Mouse (Mus musculus): ENCODE results near the gene Dpp4. TPM values are rescaled to one million over a fixed set of nuclear protein-coding genes. Genes with fewer than 3 reads are reported as not detected.

The Dpp4 gene
- 1 to 10 TPM; 7.2 to 8.2 TPM for total RNA-seq (2021)
- long read RNA-seq, experiment 1, full-length matches to known transcripts: 15 of 24 reads
- long read RNA-seq, experiment 1, partial matches to known transcripts: 2 of 24 reads
- long read RNA-seq, experiment 1, other reads (novel, unspliced or antisense): 7 of 24 reads
- long read RNA-seq, experiment 2, full-length matches to known transcripts: 9 of 11 reads
- long read RNA-seq, experiment 2, partial matches to known transcripts: 2 of 11 reads
- long read RNA-seq, experiment 2, other reads (novel, unspliced or antisense): 0 of 11 reads

DNA sequence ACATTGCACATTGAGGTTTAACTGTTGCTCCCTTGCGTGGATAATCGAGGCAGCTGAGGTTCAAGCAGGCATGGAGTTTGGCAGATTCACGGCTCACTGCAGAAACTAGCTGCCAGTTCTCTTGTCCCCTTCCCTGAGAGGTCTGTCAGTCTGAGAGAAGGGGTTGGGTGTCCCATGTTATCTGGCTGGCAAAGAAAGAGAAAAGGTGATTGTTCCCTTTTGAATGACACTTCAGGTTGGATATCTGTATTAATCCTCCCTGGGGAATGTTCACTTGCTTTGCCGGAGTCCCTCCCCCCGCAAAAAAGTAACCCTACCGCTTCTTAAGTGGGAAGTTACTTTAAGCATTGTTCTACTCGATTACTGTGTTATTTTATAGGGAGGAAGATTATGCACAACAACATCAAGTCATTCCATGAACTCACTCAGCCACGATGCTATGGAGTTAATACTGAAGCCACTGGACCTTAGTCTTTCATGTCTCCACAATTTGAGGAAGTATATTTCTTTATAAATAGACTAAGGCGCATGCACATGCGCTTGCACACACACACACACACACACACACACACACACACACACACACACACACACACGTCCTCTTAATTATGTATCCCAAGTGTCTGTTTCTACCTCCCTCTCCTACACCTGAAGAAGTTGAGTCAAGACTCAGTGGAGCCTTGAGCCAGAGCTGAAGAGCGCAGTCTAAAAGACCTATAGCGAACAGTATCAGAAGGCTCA lies at the start of gene Dpp4:
Dpp4 (minus strand) TSS at position 151 of the 741 bp plus-strand sequence.
- intact Hi-C loops (cut with DNase I): no loop called here
- DNase-seq: no peak

DNA sequence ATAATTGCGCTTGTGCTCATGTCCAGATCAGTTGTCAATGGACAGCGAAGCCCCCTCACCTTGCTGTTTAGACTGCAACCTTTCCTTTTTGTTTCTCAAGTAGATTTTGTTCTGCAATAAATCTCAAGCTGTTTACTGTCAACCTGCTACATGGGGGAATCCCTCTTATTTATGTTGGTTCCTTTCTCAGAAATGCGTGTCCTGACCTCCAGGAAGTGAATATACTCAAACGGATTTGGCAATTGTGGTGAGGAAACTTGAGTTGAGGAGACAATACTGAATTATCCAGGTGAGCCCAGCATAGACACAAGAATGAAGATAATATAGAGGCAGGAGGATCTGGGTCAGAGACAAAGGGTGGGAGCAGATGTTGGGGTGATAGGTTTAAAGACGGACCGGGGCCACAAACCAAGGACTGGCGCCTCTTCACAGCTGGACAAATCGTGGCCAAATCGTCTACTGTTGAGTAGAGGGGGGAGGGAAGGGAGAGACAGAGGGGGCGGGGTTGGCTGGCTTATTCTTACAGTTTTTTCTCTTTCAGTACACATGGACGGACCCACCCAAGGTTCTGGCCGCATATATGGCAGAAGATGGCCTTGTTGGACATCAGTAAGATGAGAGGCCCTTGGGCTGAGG lies 48.9 kb upstream of the Dpp4 start:
- intact Hi-C loops (cut with DNase I): no loop called here
- DNase-seq: no peak

DNA sequence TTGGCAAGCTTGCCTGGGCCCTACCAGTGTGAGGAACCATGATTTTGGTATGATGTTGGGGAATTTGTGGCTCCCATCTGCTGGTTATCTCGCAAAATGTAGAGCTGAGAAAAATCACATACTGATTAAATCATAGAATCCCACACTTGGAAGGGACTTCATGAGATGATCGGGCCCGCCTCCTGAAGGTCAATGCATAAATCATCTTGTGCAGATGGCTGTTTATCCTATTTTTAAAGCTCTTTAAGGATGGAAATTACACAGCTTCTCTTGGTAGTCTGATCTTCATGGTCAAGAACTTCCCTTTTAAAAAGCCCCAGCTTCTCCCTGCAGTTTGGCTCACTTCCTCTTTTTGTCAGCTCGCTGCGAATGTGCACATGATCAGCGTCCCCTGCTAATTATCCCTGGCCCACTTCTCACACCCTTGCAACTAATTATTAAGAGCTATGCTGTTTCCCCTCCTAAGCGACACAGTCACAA lies 48.2 kb upstream of the Dpp4 start:
- intact Hi-C loops (cut with DNase I): no loop called here
- no peak for DNase-seq

DNA sequence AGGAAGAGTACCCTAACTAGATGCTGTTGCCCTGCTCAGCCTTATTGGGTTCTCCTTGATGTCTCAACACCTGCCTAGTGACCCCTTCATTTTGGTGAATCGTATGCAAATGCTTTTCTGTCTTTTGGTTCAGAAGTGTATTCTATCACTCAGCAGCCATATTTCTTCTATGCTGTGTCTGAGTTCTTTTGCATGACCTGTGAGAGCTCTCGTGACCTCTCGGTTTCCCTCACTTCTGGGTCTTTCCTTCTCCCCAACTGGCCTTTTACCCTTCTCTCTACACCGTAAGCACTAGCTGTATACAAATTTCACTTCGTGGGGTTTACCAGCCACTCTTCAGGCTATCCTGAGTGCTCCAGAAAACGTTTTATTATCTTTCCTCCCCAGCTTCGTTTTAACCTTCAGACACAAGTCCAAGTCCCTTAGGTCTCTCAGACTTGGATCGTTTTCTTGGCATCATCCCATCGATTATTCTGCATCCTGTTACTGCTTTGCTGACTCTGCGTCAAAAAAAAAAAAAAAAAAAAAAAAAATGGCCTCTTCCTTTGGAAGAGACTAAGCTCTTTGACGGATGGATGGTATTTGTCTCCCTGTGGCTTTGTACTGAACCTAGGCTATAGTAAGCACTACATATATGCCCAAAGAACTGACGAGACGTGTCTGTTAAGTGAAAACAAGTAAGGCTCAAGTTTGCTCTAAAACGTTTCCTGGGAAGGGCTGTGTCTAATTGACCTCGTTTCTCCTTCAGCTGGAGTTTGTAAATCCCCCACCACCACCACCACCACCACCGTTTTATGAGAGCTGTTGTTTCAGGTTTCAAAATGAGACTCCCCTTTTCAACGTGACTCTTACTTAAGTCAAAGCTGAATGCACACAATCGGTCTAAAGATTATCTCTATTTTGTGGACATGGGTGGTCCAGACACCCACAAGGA lies 47.5 kb upstream of the Dpp4 start:
- DNase-seq: peak in 1 of 2 experiments; percentile 13
- intact Hi-C loops (cut with DNase I): loop anchor here (2.0 to 10.0 kb wide), 4 partner anchors 113 to 815 kb away; no protein-coding TSS in a partner anchor

DNA sequence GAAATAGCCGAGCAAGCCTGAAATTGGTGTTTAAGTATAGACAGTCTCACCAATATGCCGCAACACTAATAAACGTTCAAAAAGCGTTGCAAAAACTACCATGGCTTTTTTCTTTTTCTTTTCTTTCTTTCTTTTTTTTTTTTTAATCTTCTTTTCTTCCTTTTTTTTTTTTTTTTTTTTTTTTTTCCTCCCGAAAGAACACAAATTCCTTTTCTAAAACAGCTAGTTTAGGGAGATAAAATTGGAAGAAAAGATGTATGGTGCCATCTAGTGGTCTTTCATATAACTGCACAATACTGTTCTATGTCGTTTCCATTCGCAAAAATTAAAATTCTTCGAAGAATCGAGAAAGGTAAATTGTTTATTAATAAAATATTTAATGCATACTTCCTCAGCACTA lies 46.0 kb upstream of the Dpp4 start:
- intact Hi-C loops (cut with DNase I): loop anchor here (2.0 to 10.0 kb wide), 4 partner anchors 111 to 813 kb away; no protein-coding TSS in a partner anchor

DNA sequence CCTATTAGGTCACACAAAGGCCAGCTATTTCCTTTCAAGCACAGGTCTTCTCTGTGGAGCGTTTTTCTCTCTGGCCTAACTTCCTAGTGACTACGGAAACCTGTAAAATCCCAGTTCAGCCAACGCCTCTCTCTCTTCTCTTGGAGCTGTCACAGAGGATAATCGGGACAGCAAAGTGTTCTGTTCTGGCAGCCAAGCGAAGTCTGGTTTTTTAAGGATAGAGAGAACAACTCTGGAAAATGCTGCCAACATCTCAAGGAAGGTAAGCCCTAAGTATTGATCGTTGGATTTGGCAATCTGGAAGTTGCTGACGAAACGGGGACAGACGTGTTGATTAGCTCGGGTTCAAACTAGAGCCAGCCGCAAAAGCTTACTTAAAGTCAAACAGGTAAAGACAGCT lies 43.0 kb upstream of the Dpp4 start:
- DNase-seq: no peak
- intact Hi-C loops (cut with DNase I): loop anchor here (5.0 to 10.0 kb wide), 3 partner anchors 180 to 810 kb away; no protein-coding TSS in a partner anchor

More for the DNA sequence above, 46.0 kb upstream of the Dpp4 start:
- no peak for DNase-seq

DNA sequence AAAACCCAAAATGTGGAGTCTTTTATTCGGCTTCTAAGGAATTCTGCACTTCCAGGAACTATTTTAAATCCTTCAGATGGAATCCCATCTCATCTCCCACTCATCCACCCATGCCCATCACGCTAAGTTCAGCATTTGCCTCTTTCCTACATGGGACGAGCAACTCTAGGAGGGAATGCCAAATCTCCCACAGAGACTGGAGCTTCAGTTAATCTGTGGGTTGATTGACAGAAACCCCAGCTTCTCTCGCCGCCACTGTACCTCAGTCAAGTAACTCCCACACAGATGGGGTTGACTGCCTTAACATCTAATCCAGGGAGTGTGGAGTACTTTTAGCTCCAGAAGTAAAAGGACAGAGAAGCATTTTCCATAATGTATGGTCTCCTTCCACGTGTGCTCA lies 42.0 kb upstream of the Dpp4 start:
- DNase-seq: no peak
- intact Hi-C loops (cut with DNase I): loop anchor here (10.0 kb wide), 2 partner anchors 181 to 809 kb away; no protein-coding TSS in a partner anchor

DNA sequence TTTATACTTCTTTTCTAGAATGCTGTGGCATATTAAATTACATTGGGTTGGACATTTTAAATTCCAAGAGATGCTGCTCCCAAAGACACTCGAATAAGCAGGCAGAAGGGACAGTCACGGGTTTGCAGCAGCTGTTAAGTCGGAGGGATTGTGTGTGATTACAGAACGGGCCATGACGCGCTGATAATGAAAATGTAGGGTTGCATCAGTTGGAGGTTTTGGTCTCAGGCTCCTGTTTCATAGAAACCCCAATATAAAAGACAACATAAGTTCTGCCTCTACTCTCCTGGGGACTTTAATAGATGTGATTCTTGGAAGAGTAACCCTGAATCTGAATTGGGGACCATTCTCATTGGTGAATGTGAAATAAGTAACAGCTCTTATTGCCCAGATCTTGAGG lies 38.3 kb upstream of the Dpp4 start:
- intact Hi-C loops (cut with DNase I): loop anchor here (10.0 kb wide), 2 partner anchors 184 to 806 kb away; no protein-coding TSS in a partner anchor
- no peak for DNase-seq

DNA sequence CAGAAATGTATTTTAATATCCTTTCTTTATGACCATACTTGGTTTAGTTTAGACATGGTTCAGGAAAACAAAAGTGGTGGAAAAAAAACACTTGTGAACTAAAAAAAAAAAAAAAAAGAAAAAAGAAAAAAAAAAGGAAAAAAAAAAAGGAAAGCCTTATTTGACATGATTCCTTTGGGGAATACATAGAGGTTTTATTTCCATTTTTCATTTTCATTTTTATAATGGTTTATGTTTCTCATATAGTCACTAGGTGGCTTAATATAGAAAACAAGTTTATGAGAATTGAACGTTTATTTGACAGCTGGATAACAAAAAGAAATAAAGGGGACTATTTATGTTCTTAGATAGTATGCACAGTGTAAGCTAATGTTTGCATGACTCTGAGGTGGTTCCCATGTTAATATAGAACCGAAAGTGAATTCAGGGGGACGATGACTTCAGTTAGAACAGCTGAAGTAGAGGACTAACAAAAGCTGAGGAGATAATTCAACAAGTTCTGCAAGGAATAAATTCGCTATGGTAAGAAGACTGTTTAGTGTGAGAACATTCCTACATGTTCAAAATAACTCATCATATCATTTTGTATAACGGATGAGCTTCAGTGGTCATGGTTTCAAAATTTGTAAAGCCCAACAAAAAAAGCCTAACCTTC lies 37.8 kb upstream of the Dpp4 start:
- intact Hi-C loops (cut with DNase I): loop anchor here (10.0 kb wide), 2 partner anchors 185 to 805 kb away; no protein-coding TSS in a partner anchor

DNA sequence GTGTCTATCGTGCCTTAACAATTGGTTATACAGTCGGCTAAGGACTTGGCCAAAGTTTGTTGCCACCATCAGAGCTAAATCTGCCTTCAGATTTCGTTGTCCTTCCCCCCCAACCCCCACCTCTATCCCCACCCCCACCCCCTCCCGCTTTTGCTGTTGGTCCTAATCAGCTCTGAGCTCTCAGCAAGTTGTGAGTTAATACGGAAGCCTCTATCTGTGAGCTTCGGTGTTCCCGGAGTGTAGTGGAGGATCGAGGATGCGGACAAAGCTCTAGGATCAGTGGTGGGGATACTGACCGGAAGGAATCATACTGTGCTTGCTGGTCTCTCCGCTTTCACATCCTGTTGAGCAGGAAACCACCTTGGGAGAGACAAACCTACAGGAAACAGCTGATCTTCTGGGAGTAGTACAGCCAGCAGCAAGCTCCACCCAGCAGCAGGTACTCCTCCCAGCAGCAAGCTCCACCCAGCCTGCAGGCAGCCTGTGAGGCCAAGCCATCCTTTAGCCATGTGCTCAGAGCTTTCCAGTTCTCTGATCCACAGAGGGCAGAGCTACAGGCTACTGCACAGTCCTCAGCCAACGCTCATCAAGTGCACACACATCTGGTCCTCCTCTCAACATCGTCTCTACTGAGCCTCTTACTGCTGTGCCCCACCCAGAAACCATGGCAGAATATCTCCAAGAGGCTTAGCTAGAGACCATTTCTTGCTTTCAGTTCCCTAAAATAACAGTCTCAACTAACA lies 28.9 kb upstream of the Dpp4 start:
- intact Hi-C loops (cut with DNase I): no loop called here
- peak; percentile 26 to 29 for DNase-seq

More for the DNA sequence above, 37.8 kb upstream of the Dpp4 start:
- no peak for DNase-seq

DNA sequence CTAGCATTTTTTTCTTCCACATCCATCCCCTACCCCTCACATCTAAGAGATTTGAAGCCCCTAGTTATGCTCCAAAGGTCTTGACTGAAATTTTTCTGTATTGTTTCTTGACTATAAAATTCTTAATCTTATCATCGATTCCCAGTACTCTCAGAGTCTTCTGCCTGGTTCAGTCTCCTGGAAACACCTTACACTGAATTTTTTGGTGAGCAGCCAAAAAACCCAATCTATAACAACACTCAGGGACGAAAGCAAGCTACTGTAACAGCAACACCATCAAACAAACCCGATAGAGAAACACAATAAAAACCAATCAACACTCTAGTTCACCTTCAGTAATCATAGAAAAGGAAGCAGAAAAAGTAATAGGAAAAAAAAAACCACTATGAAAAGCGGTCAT lies 28.1 kb upstream of the Dpp4 start:
- intact Hi-C loops (cut with DNase I): no loop called here
- no peak for DNase-seq

DNA sequence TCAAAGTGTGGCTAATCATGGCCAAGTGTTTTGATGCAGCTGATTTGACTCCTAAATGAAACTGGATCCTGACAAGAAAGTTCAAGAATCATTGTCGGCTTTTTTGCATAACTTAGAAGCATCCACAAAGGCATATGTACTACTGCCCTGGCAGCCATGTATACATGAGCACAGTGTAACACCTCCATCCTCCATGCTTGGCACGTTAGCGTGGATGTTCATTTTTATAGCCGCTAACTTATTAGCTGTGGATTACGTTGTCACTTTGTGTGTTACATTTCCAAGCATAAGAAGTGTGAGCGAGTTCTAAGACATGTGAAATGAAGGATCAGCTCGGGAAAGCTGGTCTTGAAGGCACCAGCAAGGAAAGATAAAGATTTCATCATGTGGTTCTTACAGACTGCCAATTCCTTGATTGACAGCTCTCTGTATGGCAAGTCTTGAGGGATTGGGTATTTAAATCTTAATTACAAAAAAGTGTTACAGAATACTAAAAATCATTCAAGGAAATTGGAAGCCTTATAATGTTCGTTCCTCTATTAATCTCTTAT lies 19.3 kb upstream of the Dpp4 start:
- no peak for DNase-seq
- intact Hi-C loops (cut with DNase I): no loop called here

DNA sequence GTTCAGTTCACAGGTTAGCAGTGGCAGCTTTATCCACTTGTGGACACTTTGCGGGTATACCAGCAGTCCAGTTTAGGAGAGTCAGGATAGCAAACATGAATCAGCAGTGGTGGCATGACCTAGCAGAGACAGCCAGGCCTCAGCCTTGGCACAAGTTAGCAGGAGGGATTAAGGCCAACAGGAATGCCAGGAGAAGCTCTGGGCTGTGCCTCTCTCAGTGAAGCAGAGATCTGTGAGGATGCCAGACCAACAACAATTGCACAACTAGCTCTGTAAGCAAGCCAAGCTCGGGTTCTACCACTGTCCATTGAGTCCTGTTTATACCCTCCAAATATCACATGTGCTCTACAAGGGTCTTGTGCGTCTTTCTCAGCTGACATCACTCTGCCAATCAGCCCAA lies 13.9 kb upstream of the Dpp4 start:
- intact Hi-C loops (cut with DNase I): no loop called here
- DNase-seq: peak in 1 of 2 experiments; percentile 13

DNA sequence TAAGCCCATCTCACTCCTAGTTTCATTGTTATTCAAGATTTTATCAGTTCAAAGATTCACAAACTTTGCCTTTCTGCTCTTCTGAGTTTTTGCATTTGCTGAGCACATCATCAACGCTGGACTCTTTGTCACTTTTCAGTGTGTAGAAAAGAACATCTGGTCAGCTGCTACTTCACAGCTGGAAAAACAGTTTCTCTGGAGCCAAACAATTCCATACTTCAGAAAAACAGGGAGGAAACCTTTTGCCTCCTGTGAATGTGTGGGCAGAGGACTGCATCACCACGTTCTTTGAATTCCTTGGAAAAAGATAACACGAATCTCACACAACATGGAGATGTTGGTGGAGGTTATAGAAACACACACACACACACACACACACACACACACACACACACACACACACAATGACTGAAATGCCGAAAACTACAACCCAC lies 11.3 kb upstream of the Dpp4 start:
- no peak for DNase-seq
- intact Hi-C loops (cut with DNase I): no loop called here

DNA sequence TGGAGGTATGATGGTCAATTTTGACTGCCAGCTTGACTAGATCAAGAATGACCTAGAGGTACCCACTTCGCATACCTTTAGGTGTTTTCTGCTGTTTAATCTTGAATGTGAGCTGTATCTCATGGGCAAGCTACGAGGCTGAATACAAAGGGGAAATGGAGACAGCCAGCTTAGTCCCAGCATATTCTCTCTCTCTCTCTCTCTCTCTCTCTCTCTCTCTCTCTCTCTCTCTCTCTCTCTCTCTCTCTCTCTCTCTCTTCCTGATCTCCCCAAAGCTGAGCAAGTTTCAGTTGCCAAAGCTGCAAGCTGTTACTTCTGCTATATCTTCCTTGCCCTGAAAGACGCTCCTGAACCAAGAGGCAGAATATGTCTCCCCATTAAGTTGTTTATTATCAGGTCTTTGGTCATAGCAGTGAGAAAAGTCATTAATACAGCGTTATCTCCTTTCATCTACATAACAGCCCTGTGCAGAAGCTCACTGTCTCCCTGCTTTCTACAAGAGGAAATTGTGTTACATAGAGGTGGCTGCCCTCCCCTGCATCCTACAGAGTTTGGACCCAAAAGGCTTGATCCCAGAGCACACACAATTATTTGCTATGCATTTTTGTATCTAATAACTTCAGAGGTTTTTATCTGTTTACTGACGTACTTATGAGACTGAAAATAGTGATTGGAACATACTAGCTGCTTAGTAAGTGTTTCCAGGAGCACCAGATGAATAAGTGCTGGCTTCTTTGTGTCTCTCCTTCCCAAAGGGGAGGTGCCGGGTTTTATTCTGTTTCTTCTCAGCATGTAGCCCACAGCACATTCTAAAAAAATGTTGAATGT lies 10.7 kb upstream of the Dpp4 start:
- intact Hi-C loops (cut with DNase I): no loop called here
- DNase-seq: no peak

DNA sequence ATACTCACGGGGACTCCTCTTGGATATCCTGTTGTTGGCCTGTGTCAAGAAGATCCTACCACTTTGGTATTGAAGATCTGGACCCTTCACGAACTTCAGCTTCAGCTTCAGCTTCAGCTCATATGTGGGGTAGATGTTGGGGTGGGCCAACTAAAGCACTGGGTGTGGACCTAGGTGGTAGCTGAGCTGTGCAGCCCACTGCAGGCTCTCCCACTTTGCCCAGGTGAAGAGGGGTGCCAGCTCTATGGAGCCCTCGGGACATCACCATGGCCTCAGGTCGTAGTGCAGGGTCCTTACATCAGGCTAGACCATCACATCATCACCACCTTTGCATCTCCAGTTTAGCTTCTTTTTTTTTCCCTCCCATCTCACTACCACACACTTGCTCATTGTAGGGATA lies 9.2 kb upstream of the Dpp4 start:
- intact Hi-C loops (cut with DNase I): no loop called here
- DNase-seq: no peak

DNA sequence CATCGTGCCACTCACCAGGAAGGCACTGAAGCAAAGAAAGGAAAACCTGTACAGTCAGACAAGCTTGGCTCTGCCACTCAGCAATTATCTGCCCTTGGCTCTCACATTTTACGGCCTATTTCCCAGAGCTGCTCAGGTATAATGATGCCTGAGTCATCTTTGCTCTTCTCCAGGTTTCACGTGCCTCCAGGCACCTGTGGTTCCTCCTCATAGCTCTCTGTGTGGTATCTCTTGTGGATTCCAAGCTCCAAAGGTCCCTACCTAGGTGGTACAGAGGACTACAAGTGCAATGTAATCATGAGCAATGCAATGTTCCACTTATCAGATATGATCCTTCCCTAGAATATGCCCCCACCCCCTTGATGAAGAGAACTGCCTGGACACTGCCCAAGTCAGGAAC lies 8.0 kb upstream of the Dpp4 start:
- DNase-seq: no peak
- intact Hi-C loops (cut with DNase I): no loop called here
